Mouse (Mus musculus): ENCODE data around the gene Slc37a3. TPM values are rescaled to one million over a fixed set of nuclear protein-coding genes. Genes with fewer than 3 reads are reported as not detected.
A peak's percentile ranks its signal among the peaks of the same experiment; 100 is the strongest.
"Not testable (repeated sequence)": the region's sequence is repeated elsewhere in the genome, so short reads cannot be mapped to it uniquely, and the experiment has no call there.

Slc37a3 gene
- polyA plus RNA-seq, 1 experiment from 2014 or later, result 34.8 TPM

- WGBS, result 52% methylated on average over 4 of the region's 4 CpGs
- Histone ChIP-seq H3K4me1 (replicated peaks) (peaks cover 14% of the 10 kb centered on the region), H3K4me2 (no peak overlapping the region), H3K9me3 (replicated peaks) (no peaks in the 10 kb centered on the region), H3K27ac (ENCODE audit: poor library complexity, severe bottlenecking) (no peak overlapping the region), H3K9ac (no peak overlapping the region), H3K36me3 (peaks cover 7% of the 10 kb centered on the region), H3K4me3 (no peak overlapping the region), H3K27me3 (replicated peaks) (peaks cover 6% of the 10 kb centered on the region; the same call in 1 of the 2 replicates)
- no peak for ATAC-seq (ENCODE audit: insufficient number of reproducible peaks, low FRiP score)
Observed at GRCm38 (mm10) chr6:39379224-39379623, 1.7 kb upstream of the Slc37a3 start.

- H3K4me3 ChIP-seq; H3K9me3 ChIP-seq (replicated peaks); H3K9ac ChIP-seq; H3K27me3 ChIP-seq (replicated peaks); H3K27ac ChIP-seq (ENCODE audit: poor library complexity, severe bottlenecking); ATAC-seq (ENCODE audit: insufficient number of reproducible peaks, low FRiP score); H3K4me2 ChIP-seq: not testable (repeated sequence)
- H3K4me1 ChIP-seq (replicated peaks), result peaks cover 14% of the 10 kb centered on the region
- peaks cover 14% of the 10 kb centered on the region for H3K36me3 ChIP-seq
- WGBS, result 73% methylated on average over 13 of the region's 13 CpGs
Observed at GRCm38 (mm10) chr6:39378161-39378835, 823 bp upstream of the Slc37a3 start.

- peaks cover 28% of the 10 kb centered on the region for H3K4me1 ChIP-seq (replicated peaks)
- no peak overlapping the region for H3K27ac ChIP-seq (ENCODE audit: poor library complexity, severe bottlenecking)
- H3K9me3 ChIP-seq (replicated peaks), result no peaks in the 10 kb centered on the region
- 23% methylated on average over 9 of the region's 9 CpGs for WGBS
- peaks cover 14% of the 10 kb centered on the region for H3K36me3 ChIP-seq
- peak overlapping the region; percentile 90 for H3K9ac ChIP-seq
- H3K4me3 ChIP-seq, result peak overlapping the region; percentile 82
- peaks cover 6% of the 10 kb centered on the region; the same call in 1 of the 2 replicates for H3K27me3 ChIP-seq (replicated peaks)
- no peak for ATAC-seq (ENCODE audit: insufficient number of reproducible peaks, low FRiP score)
- H3K4me2 ChIP-seq, result peak overlapping the region; percentile 79
Observed at GRCm38 (mm10) chr6:39376775-39377174, 700 bp downstream of the Slc37a3 start.

GRCm38 (mm10) chr6:39373301-39373955 lies 4.0 kb downstream of the Slc37a3 start:
- Histone ChIP-seq H3K9me3 (replicated peaks) (no peaks in the 10 kb centered on the region), H3K27ac (ENCODE audit: poor library complexity, severe bottlenecking) (peak overlapping the region; percentile 61), H3K27me3 (replicated peaks) (no peaks in the 10 kb centered on the region), H3K9ac (no peak overlapping the region), H3K4me3 (no peak overlapping the region), H3K4me2 (no peak overlapping the region), H3K4me1 (replicated peaks) (peaks cover 28% of the 10 kb centered on the region), H3K36me3 (peaks cover 15% of the 10 kb centered on the region)
- ATAC-seq (ENCODE audit: insufficient number of reproducible peaks, low FRiP score), result no peak
- WGBS, result 81% methylated on average over 4 of the region's 4 CpGs

- no peak overlapping the region for H3K9ac ChIP-seq
Observed at GRCm38 (mm10) chr6:39372727-39373126, 4.7 kb downstream of the Slc37a3 start.

GRCm38 (mm10) chr6:39372042-39372441 lies 5.4 kb downstream of the Slc37a3 start:
- no peak overlapping the region for H3K4me3 ChIP-seq
- no peaks in the 10 kb centered on the region for H3K27me3 ChIP-seq (replicated peaks)
- peaks cover 28% of the 10 kb centered on the region for H3K4me1 ChIP-seq (replicated peaks)
- H3K4me2 ChIP-seq, result no peak overlapping the region
- peak overlapping the region; percentile 61; the same call in 1 of the 2 replicates for H3K27ac ChIP-seq (ENCODE audit: poor library complexity, severe bottlenecking)
- peaks cover 24% of the 10 kb centered on the region for H3K36me3 ChIP-seq
- no peaks in the 10 kb centered on the region for H3K9me3 ChIP-seq (replicated peaks)
- no peak for ATAC-seq (ENCODE audit: insufficient number of reproducible peaks, low FRiP score)
- no peak overlapping the region for H3K9ac ChIP-seq

More at GRCm38 (mm10) chr6:39372727-39373126, 4.7 kb downstream of the Slc37a3 start:
- peaks cover 18% of the 10 kb centered on the region for H3K36me3 ChIP-seq
- peaks cover 28% of the 10 kb centered on the region for H3K4me1 ChIP-seq (replicated peaks)
- no peaks in the 10 kb centered on the region for H3K9me3 ChIP-seq (replicated peaks)
- H3K4me3 ChIP-seq, result no peak overlapping the region
- 37% methylated on average over 7 of the region's 7 CpGs for WGBS
- peak overlapping the region; percentile 61; the same call in 1 of the 2 replicates for H3K27ac ChIP-seq (ENCODE audit: poor library complexity, severe bottlenecking)
- H3K4me2 ChIP-seq, result 0 out of 2 replicates have a peak overlapping the region, but pooled peaks have one; percentile 5
- no peak for ATAC-seq (ENCODE audit: insufficient number of reproducible peaks, low FRiP score)
- no peaks in the 10 kb centered on the region for H3K27me3 ChIP-seq (replicated peaks)

- Histone ChIP-seq H3K36me3 (peaks cover 41% of the 10 kb centered on the region), H3K27me3 (replicated peaks) (no peaks in the 10 kb centered on the region), H3K4me3 (no peak overlapping the region), H3K9ac (no peak overlapping the region), H3K9me3 (replicated peaks) (no peaks in the 10 kb centered on the region), H3K4me1 (replicated peaks) (0 out of 2 replicates have a peak, but pooled peaks cover 14% of the 10 kb centered on the region), H3K27ac (ENCODE audit: poor library complexity, severe bottlenecking) (no peak overlapping the region), H3K4me2 (no peak overlapping the region)
- ATAC-seq (ENCODE audit: insufficient number of reproducible peaks, low FRiP score), result no peak
- 87% methylated on average over 3 of the region's 3 CpGs for WGBS
Observed at GRCm38 (mm10) chr6:39369631-39370030, 7.8 kb downstream of the Slc37a3 start.

- Histone ChIP-seq H3K4me2 (no peak overlapping the region), H3K4me3 (no peak overlapping the region), H3K9ac (no peak overlapping the region), H3K9me3 (replicated peaks) (no peaks in the 10 kb centered on the region), H3K36me3 (peaks cover 78% of the 10 kb centered on the region), H3K4me1 (replicated peaks) (no peaks in the 10 kb centered on the region), H3K27me3 (replicated peaks) (no peaks in the 10 kb centered on the region), H3K27ac (ENCODE audit: poor library complexity, severe bottlenecking) (no peak overlapping the region)
- WGBS, result 90% methylated on average over 2 of the region's 2 CpGs
- ATAC-seq (ENCODE audit: insufficient number of reproducible peaks, low FRiP score), result no peak
Observed at GRCm38 (mm10) chr6:39362684-39363083, 14.8 kb downstream of the Slc37a3 start.

GRCm38 (mm10) chr6:39359207-39359606 lies 18.3 kb downstream of the Slc37a3 start:
- H3K36me3 ChIP-seq, result peaks cover 82% of the 10 kb centered on the region
- not testable (repeated sequence) for ATAC-seq (ENCODE audit: insufficient number of reproducible peaks, low FRiP score); H3K4me1 ChIP-seq (replicated peaks); H3K27me3 ChIP-seq (replicated peaks); H3K27ac ChIP-seq (ENCODE audit: poor library complexity, severe bottlenecking); H3K4me2 ChIP-seq; H3K4me3 ChIP-seq; H3K9ac ChIP-seq; H3K9me3 ChIP-seq (replicated peaks)
- WGBS, result 90% methylated on average over 9 of the region's 9 CpGs

- H3K4me1 ChIP-seq (replicated peaks), result no peaks in the 10 kb centered on the region
- H3K9ac ChIP-seq, result no peak overlapping the region
- no peaks in the 10 kb centered on the region for H3K9me3 ChIP-seq (replicated peaks)
- H3K27ac ChIP-seq (ENCODE audit: poor library complexity, severe bottlenecking), result no peak overlapping the region
- no peak overlapping the region for H3K4me3 ChIP-seq
- H3K36me3 ChIP-seq, result peaks cover 76% of the 10 kb centered on the region
- WGBS, result 85% methylated on average over 6 of the region's 6 CpGs
- no peaks in the 10 kb centered on the region for H3K27me3 ChIP-seq (replicated peaks)
- no peak for ATAC-seq (ENCODE audit: insufficient number of reproducible peaks, low FRiP score)
- H3K4me2 ChIP-seq, result no peak overlapping the region
Observed at GRCm38 (mm10) chr6:39348946-39349345, 28.5 kb downstream of the Slc37a3 start.

- Histone ChIP-seq H3K9me3 (replicated peaks) (no peaks in the 10 kb centered on the region), H3K4me1 (replicated peaks) (no peaks in the 10 kb centered on the region), H3K4me3 (no peak overlapping the region), H3K27ac (ENCODE audit: poor library complexity, severe bottlenecking) (no peak overlapping the region), H3K27me3 (replicated peaks) (no peaks in the 10 kb centered on the region), H3K36me3 (peaks cover 76% of the 10 kb centered on the region), H3K9ac (no peak overlapping the region), H3K4me2 (no peak overlapping the region)
- 50% methylated on average over 4 of the region's 4 CpGs for WGBS
- no peak for ATAC-seq (ENCODE audit: insufficient number of reproducible peaks, low FRiP score)
Observed at GRCm38 (mm10) chr6:39347880-39348814, 29.3 kb downstream of the Slc37a3 start.
